Mouse (Mus musculus) liver, embryonic 14.5 days (tissue): ENCODE results near the gene Mtf1.

ENCODE experiments used
- CTCF ChIP-seq: IDR thresholded peaks from 2 replicates; pipeline ENCODE4 v1.5.1; 2016; ENCODE audit warnings: antibody characterized with exemption, low read depth, control low read depth
- EP300 ChIP-seq: IDR thresholded peaks from 2 replicates; pipeline ENCODE4 v1.6.1; 2016; ENCODE audit warnings: antibody characterized with exemption, low read depth

GRCm38 (mm10) chr4:124783937-124784336 is 18.0 kb upstream of the Mtf1 start:
- no peak for TF ChIP-seq CTCF
- no peak for TF ChIP-seq EP300
